Mouse (Mus musculus) large intestine, adult 2 months (tissue): ENCODE measurements around the gene Phactr4. TPM values are rescaled to one million over a fixed set of nuclear protein-coding genes. Genes with fewer than 3 reads are reported as not detected.

Experiments
- DNase-seq: peaks from one replicate; pipeline ENCODE4 v3.0.0-alpha.2; 2012; ENCODE audit warnings: low read depth, low spot score
- WGBS: fragments of 180-500 bp; shearing (Covaris S2); methylation state at CpG from one replicate; pipeline ENCODE4 v1.1.7; 2018; 5-methylcytosine and 5-hydroxymethylcytosine counted together
- polyA plus RNA-seq: library from polyadenylated mRNA; depleted of rRNA; stranded (reverse); fragments of >200 nt; gene quantifications from 2 replicates; pipeline ENCODE4 v1.2.3, GENCODE M21; 2012; rRNA removed

Phactr4 gene
- 11.5 and 13.7 TPM in 2 replicates for polyA plus RNA-seq

DNA sequence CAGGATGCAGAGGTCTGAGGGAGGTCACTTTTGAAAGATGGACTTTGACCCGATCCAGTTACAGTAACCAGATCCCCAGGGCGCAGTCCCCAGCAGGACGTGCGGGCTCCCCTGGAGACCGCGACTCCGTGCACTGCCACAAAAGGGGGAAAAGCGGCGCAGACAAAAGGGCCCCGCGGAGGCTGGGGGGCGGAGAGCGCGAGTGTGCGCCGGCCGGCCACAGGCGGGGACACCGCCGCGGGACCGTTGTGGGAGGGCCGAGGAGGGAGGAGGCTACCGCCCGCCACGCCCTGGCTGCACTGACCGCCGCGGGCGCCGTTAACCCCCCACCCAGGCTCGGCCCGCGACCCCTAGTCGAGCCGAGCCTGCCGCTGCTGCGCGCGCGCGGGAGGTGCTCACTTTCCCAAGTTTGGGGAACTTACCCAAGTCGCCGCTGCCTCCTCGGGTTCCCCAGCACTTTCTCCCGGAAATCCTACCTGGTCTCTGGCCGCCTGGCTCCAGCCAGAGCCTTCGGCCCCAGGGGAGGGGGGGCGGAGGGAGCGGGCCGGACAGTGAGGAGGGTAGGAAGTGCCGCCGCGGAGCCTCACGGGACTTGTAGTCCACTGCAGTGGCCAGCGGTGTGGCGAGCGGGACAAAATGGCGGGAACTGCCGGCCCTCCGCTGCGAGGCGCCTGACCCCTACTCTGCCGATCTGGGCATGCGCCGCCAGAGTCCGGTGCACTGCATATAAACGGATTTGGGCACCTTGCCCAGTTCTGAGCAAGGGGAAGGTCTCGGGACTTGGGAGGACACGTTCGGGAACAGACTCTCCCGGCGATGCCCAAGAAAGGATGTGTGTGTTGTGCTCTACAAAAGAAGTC lies at the start of gene Phactr4:
Gene Phactr4 (minus strand): TSS at position 567 of the 860 bp plus-strand sequence.
- WGBS, result under 1% methylated on average over 73 of the region's 73 CpGs
- DNase-seq, result peak; percentile 89

GRCm38 (mm10) chr4:132469873-132470272 lies 47.6 kb upstream of the Phactr4 start:
- 5% methylated on average over 3 of the region's 3 CpGs for WGBS
- DNase-seq, result no peak

DNA sequence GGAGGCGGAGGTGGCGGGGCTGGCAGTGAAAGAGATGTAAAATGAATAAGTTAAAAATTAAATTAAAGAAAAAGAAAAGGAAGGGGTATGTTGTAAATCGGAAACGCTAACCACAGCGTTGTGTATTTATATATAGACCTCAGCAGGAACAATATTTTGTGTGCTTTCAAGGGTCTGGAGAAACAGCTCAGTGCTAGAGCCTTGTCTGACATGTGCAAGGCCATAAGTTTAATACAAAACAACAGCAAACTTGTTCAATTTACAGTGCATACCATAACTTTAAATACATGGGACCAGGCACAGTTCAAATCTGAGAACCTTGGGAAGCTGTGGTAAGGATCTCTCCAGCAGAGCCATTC lies 41.9 kb upstream of the Phactr4 start:
- under 1% methylated on average over 5 of the region's 5 CpGs for WGBS
- no peak for DNase-seq

- DNase-seq, result peak; percentile 88
- under 1% methylated on average over 44 of the region's 44 CpGs for WGBS
Observed at GRCm38 (mm10) chr4:132463430-132464254, 41.4 kb upstream of the Phactr4 start, which contains the start of gene Med18. TSS of gene Med18 (minus strand) at chr4:132463921.

DNA sequence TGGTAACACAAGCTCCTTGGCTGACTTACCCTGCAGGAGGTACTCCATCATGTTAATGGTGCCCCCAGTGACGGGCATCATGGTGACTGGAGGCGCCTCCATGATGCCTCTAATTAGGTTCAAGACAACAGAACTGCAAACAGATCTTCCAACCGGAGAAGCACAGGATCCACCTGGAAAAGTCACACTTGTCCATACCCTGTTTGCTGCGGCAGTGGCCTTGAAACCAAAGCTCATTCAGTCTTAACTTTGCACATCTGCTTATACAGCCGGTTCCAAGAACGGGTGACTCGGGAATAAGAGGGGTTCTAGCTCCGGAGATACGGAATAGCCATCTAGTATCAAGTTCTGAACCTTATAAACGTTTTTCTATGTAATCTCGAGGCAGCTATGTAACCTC lies 40.5 kb upstream of the Phactr4 start:
- no peak for DNase-seq
- 2% methylated on average over 11 of the region's 11 CpGs for WGBS

DNA sequence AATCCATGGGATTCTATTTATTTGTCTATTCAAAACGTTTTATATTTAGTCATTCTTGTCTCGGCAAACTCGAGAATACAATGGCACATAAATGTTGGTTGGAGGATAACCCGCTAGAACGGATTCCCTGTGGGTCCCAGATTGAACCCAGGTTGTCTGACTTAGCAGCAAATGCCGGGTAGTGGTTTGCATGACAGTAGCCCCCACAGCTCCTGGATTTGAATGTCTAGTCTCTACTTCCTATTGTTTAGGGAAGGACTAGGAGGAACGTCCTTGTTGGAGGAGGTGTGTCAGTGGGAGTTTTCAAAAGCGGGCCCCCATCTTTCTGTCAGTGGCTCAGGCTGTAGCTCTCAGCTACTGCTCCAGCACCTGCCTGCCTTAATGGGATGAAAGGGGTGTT lies 37.9 kb upstream of the Phactr4 start:
- no peak for DNase-seq
- WGBS, result 85% methylated on average over 8 of the region's 8 CpGs

DNA sequence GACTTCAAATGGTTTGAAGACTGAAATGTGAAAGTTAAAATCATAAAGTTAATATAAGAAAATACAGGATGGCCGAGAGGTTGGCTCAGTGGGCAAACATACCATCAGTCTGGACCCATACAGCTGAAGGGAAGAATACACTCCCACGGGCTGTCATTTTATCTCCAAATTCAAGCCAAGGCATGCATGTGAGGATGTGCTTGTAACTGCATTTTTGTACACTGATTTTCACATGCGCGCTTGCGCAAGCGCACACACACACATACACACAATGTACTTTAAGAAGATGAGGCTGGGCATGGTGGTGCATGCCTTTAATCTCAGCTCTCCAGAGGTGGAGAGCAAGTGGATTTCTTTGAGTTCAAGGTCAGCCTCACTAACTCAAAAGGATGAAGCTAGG lies 33.3 kb upstream of the Phactr4 start:
- DNase-seq, result no peak
- WGBS, result 70% methylated on average over 6 of the region's 6 CpGs

DNA sequence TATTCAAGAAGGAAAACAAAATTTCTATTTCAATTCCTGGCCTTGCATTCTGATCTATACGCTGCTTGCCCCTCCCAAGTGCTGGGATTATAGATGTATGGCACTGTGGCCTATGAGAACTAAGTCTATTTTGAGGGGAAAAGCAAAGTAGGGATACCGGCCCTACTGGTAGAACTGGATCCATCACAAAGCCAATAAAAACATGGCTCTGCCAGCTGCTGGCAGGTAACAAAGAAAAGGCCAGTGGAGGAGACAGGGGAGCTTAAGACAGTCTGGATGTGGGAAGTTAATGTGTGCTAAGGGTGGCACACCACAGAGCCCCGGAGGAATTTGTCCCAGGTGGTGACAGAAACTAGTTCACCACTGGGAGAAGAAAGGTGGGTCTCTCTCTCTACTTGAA lies 32.9 kb upstream of the Phactr4 start:
- DNase-seq, result no peak
- 34% methylated on average over 3 of the region's 3 CpGs for WGBS

- no peak for DNase-seq
- WGBS, result 70% methylated on average over 6 of the region's 6 CpGs
Observed at GRCm38 (mm10) chr4:132454216-132454615, 31.9 kb upstream of the Phactr4 start.

- 54% methylated on average over 3 of the region's 3 CpGs for WGBS
- DNase-seq, result no peak
Observed at GRCm38 (mm10) chr4:132449778-132450177, 27.5 kb upstream of the Phactr4 start.

GRCm38 (mm10) chr4:132446105-132446504 lies 23.8 kb upstream of the Phactr4 start:
- DNase-seq, result no peak
- WGBS, result 83% methylated on average over 12 of the region's 12 CpGs

DNA sequence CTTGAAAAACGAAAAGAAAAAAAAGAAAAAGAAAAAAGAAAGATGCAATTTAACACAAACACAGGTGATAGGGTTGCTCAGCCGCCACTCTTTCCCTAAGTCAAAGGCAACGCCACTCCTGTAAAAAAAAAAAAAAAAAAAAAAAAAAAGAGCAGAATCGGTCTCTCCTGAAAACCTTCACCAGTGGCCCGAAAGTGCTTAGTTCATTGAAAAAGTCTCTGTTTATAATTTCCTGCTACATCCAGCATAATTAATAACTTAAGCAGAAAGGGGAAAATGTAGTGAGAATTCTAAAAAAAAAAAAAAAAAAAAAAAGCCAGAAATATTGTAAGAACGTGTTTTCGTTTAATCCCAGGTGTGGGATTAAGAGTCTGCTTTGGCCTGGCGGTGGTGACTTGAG lies 22.2 kb upstream of the Phactr4 start:
- 87% methylated on average over 8 of the region's 8 CpGs for WGBS
- no peak for DNase-seq

- no peak for DNase-seq
Observed at GRCm38 (mm10) chr4:132437857-132438256, 15.6 kb upstream of the Phactr4 start.

DNA sequence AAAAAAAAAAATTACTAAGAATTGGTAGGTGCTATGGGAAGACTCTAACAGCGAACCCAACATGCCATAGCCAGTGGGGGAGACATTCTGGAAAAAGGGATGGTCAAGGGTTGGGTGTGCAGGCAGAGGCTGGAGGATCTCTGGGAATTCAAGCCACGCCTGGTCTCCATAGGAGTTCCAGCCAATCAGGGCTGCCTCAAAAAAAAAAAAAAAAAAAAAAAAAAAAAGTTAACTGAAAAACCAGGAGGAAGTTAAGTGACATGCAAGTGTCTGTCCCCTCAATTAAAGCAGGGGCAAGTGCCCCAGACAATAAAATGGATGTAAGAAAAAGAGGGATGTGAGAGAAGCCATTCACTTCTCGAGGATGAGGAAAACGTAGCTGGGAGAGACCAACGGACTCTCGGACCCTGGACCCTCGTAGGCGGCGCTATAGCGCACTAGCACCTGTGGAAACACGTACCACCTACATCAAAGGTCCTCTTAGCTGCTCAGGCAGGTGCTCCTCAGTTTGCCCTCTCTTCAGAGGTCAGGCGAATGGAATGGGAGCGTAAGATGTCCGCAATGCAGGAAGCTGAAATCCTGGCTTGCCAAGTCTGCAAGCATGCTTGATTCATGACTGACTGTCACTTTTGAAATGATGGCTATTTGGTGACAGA lies 10.6 kb upstream of the Phactr4 start:
- WGBS, result 12% methylated on average over 14 of the region's 14 CpGs
- DNase-seq, result no peak

More at GRCm38 (mm10) chr4:132437857-132438256, 15.6 kb upstream of the Phactr4 start:
- 62% methylated on average over 11 of the region's 11 CpGs for WGBS

DNA sequence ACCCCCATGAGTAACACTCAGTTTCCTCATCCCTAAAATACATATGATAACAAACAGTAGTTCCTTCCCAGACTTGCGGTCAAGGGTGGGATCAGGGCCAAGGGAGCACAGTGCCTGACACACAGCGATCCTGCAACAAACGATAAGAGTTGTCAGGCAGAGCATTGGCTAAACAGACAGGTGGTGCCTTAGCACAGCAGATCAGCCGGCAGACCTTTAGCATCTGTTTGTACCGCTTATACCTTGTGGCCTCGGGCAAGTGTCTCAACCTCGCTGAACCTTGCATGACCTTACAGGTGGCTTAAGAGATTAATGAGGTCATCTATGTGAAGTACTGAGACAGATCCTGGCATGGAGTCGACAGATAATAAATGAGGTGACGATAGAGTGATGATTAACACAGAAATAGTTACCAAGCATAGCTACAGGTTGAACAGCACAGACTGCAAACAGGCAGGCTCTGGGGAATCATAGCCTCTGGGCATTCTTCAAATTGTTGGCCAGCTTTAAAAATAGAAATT lies 5.8 kb upstream of the Phactr4 start:
- no peak for DNase-seq
- WGBS, result 20% methylated on average over 9 of the region's 9 CpGs

- WGBS, result 82% methylated on average over 4 of the region's 4 CpGs
- no peak for DNase-seq
Observed at GRCm38 (mm10) chr4:132427493-132427892, 5.2 kb upstream of the Phactr4 start.

- 19% methylated on average over 2 of the region's 2 CpGs for WGBS
- no peak for DNase-seq
Observed at GRCm38 (mm10) chr4:132426021-132426420, 3.7 kb upstream of the Phactr4 start.

DNA sequence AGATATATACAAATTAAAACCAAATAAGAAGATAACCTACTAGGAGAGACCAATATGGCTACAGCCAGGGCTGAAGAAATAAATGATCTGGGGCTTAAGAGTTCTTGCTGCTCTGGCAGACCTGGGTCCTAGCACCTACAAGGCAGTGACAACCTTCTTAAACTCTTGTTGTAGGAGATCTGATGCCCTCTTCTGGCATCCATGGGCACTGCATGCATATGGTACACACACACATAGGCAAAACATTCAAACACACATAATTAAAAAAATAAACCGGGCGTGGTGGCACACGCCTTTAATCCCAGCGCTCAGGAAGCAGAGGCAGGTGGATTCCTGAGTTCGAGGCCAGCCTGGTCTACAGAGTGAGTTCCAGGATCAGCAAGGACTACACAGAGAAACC lies 2.5 kb upstream of the Phactr4 start:
- no peak for DNase-seq
- 92% methylated on average over 5 of the region's 5 CpGs for WGBS

- 0% methylated on average over 13 of the region's 13 CpGs for WGBS
- no peak for DNase-seq
Observed at GRCm38 (mm10) chr4:132421556-132421922, 750 bp downstream of the Phactr4 start.

DNA sequence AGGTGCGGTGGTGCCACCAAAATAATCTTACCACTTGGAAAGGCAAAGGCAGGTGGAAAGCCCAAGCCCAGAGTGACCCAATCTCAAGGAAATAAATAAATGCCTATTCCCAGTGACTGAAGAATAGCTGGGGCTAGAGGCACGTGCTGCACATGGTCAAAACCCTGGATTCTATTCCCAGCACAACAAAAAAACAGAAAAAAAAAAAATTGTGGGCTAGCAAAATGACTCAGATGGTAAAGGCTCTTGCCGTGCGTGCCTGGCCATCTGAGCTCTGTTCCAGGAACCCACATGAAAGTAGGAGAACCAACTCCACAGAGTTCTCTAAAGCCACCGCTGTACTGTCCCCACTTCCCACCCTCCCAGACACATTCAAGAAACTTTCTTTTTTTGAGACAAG lies 1.8 kb downstream of the Phactr4 start:
- 45% methylated on average over 5 of the region's 5 CpGs for WGBS
- no peak for DNase-seq
